Mouse (Mus musculus): ENCODE data around the gene Ttll1.
A peak's percentile ranks its signal among the peaks of the same experiment; 100 is the strongest.

GRCm38 (mm10) chr15:83495195-83495594 is 15.5 kb downstream of the Ttll1 start:
- TF ChIP-seq MAFK (IDR thresholded peaks at IDR 0.05; ENCODE audit: insufficient read depth, low read depth, low read length) (0 out of 2 replicates have a peak, but pooled peaks have one; percentile 26), CHD2 (IDR thresholded peaks at IDR 0.05; ENCODE audit: low read depth, low read length) (no peak)

All from ES-E14 (cell line).